Mouse (Mus musculus) heart, adult 18-20 months (tissue): Measurements from ENCODE around the gene Lyrm9. TPM values are rescaled to one million over a fixed set of nuclear protein-coding genes. Genes with fewer than 3 reads are reported as not detected.
"Not testable (repeated sequence)": the region's sequence is repeated elsewhere in the genome, so short reads cannot be mapped to it uniquely, and the experiment has no call there.

Experiments
- DNase-seq, 2 experiments: peaks; one replicate each; pipeline ENCODE4 v3.0.0; 2021 to 2022; ENCODE audit warnings: mixed read lengths in 1 of 2
- total RNA-seq, 2 experiments: library from RNA; stranded (reverse); gene quantifications; 2 replicates each; pipeline ENCODE4 v1.2.3; 2021

The Lyrm9 gene
- total RNA-seq, 2 experiments from 2014 or later = 36.4 to 39.4 TPM

GRCm38 (mm10) chr11:78851216-78851870, 25.0 kb downstream of the Lyrm9 start:
- DNase-seq = no peak

DNA sequence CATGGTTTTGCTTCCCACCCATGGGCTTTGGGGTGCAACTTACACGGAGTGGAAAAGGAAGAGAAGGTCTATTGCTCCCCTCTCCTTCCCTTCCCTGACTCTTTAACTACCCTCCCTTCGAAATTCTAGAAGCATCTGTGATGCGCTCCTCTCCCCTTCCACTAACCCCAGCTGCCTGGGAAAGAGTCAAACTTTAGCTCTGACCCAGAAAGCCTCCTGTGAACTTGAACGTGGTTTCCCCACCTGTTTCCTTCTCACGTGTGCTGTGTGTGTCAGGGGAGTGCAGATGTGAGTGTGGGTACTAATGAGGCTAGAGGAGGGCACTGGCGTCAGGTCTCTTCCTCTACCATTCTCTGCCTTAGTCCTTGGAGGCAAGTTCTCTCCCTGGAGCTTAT, 25.5 kb downstream of the Lyrm9 start:
- no peak for DNase-seq

DNA sequence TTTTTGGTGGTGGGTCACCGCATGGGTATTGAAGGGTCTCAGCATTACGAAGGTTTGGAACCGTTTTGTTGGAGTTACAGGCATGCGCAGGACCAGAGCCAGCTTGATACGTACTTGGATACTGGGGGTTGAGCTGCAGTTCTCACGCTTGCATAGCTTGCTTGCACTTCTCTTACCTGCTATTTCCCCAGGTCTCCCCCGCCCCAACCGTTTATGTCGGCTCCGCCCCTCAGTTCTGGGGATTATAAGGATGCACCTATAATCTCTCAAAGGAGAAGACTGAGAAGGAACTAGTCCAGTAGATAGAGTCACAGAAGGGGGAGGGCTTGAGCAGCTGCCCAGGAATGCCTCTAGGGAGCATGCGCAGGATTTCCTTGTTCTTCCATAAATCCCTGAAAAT, 26.1 kb downstream of the Lyrm9 start:
- no peak for DNase-seq

GRCm38 (mm10) chr11:78856310-78856709, 29.9 kb downstream of the Lyrm9 start:
- DNase-seq = peak; percentile 79 to 92

- no peak for DNase-seq
These were observed 31.2 kb downstream of the Lyrm9 start for GRCm38 (mm10) chr11:78857611-78858010.

DNA sequence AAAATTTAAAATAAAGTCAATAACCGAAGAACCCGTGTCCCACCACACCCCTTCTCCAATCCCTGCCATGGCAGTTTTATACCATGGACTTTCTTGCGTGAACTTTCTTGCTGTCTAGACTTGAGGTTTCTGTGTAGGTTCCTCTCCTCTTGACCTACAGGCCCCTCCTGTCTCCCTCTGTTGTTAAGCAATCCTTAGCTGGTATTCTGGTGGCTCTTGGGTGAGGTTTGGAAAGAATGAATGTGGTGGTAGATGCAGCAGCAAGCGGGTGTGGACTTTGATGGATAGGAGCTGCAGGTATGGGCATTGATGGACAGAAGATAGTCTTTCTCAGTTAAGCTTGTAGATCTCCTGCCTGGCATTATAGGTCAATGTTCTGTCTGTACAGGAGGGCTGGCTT, 37.5 kb downstream of the Lyrm9 start:
- DNase-seq = no peak

GRCm38 (mm10) chr11:78864567-78865278, 38.3 kb downstream of the Lyrm9 start:
- no peak for DNase-seq

DNA sequence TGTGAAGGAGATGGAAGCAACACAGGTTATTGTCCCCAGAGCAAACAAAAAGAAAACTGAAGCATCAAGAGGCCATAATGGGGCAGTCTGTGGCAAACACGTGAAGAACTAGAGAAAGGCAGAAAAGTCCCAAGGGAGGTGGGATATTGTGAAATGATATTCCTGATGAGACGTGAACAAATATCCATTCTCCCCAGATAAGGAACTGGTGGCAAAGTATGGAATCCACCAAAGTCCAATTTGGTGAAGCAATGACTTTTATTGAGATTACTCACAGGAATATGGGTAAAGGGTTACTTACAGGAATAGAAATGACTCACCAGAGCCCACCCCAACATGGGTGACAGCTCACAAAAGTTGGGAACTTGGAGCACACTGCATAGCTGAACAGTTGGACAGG, 38.9 kb downstream of the Lyrm9 start:
- DNase-seq = no peak

DNA sequence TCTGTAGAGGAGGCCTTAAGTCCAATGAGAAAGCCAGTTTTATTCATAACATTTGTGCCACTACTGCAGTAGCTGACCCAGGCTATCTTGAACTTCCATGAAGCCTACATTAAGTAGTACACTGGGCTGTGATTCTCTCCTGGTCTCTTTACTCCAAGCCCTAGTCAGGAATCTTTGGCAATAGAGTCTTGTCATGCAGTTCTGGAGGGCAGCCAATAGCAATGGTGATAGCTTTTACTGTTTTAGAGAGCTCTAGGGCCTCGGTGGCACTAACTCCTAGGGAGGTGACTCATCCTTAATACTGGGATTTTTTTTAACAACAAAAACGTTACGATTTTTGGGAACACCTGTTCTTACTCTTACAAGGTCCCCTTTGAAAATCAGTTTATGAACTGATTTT, 40.1 kb downstream of the Lyrm9 start:
- DNase-seq = peak in 1 of 2 experiments; percentile 7

DNA sequence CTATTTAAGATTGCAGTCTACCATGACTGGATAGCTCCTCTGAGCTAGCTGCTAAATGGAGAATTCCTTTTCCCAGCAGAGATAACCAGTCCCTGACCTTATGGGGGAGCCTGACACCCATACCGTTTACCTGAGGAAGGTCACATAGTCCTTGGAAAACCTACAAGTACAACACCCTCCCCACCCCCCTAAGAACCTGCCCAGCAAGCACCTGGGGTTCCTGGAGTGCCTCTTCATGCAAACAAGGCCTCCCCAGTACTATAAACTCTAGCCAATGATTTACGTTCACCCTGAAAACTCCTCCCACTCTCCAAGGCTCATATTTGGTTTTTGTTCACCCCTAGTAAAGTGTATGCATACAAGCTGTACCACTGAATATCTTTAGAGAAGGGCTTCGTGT, 41.3 kb downstream of the Lyrm9 start:
- no peak for DNase-seq

DNA sequence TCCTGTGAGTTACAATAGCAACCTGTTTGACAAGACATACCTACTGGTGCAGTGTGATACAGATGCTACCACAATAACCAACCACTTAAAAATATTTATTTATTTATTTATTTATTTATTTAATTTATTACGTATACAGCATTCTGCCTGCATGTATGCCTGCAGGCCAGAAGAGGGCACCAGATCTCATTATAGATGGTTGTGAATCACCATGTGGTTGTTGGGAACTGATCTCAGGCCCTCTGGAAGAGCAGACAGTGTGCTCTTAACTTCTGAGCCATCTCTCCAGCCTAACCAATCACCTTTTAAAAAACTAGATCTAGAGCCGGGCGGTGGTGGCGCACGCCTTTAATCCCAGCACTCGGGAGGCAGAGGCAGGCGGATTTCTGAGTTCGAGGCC, 42.8 kb downstream of the Lyrm9 start:
- not testable (repeated sequence) for DNase-seq

GRCm38 (mm10) chr11:78870891-78871290, 44.5 kb downstream of the Lyrm9 start:
- DNase-seq = no peak

GRCm38 (mm10) chr11:78872782-78873181, 46.4 kb downstream of the Lyrm9 start:
- DNase-seq = no peak

DNA sequence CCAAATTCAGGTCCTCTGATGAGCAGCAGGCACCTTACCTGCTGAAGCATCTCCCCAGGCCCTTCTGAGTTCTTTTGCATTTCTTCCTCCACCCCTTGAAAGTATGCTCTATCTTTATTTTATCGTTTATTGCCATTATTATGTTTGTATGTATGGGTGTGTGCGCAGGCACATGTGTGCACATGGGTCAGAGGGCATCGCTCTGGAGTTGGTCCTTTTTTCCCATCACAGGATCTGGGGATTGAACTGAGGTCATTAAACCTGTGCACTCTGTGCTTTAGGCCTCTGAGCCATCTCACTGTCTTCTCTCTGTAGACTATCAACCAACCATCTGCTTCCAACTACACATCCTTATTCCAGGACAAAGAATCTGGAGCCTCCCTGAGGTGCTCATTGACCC, 53.3 kb downstream of the Lyrm9 start:
- no peak for DNase-seq

GRCm38 (mm10) chr11:78886693-78887092, 60.3 kb downstream of the Lyrm9 start:
- peak in 1 of 2 experiments; percentile 5 for DNase-seq

GRCm38 (mm10) chr11:78887102-78887971, 61.0 kb downstream of the Lyrm9 start:
- DNase-seq = peak; percentile 86 to 92

DNA sequence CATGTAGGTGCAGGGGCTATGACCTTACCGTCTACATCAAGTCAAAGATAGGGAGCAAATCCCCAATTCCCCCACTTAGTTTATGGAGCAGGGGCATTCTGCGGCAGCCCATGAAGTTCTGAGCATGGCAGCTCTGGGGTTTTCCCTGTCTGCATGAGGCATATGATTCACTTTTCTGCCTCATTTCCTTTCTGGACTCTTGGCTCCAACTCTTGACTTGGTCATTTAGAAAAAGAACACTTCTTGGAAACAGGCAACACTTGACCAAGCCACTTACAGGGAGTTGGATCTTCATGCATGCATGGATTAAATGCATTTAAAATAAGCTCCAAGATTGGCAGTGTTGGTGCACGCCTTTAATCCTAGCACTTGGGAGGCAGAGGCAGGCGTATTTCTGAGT, 62.8 kb downstream of the Lyrm9 start:
- DNase-seq = no peak

Other genes with a start within 250 kb of the Lyrm9 start
- 10 to 100 TPM; 13.1 to 13.2 TPM for gene Nlk, start 129.2 kb upstream of the Lyrm9 start, total RNA-seq
- 10 to 100 TPM; 21.0 to 23.5 TPM for gene Ccnq, start 74.9 kb upstream of the Lyrm9 start, total RNA-seq
- 1 to 10 TPM; 3.3 to 6.3 TPM for gene Nos2, start 94.2 kb downstream of the Lyrm9 start, total RNA-seq
- gene Lgals9, start 158.4 kb downstream of the Lyrm9 start, total RNA-seq = 10 to 100 TPM; 19.5 to 22.5 TPM